Mouse (Mus musculus): ENCODE data around the gene Reep3.

- TF ChIP-seq CTCF (conservative IDR thresholded peaks at IDR 0.05; ENCODE audit: low read length) (no peak), NANOG (IDR thresholded peaks at IDR 0.05; ENCODE audit: borderline replicate concordance, low read length) (no peak)
These were observed 47.7 kb downstream of the Reep3 start for GRCm38 (mm10) chr10:67048871-67049615.

All from E14TG2a.4 (cell line).